In genomic region chr12:26104372-26104771, GRCm38 (mm10) we compare ENCODE assay signal across 15 mouse cellular contexts.
"Had no signal": no experiment of that assay in that cellular context is flagged by ENCODE, and none has a peak within 500 bp of the region (broad histone marks: within the 10 kb centered on the region; RNA-seq: fewer than 3 reads in every experiment).

No protein-coding gene starts in this region.

- H3K4me3 ChIP-seq: limb, embryonic 13.5 days; megakaryocyte, embryonic 14.5 days; midbrain, embryonic 15.5 days; neural tube, embryonic 12.5 days had no signal

- H3K4me2 ChIP-seq: limb, embryonic 13.5 days; midbrain, embryonic 11.5 days; midbrain, embryonic 15.5 days; neural tube, embryonic 12.5 days had no signal

- H3K4me1 ChIP-seq: limb, embryonic 13.5 days; megakaryocyte, embryonic 14.5 days; midbrain, embryonic 15.5 days; neural tube, embryonic 12.5 days had no signal

- H3K9me3 ChIP-seq: limb, embryonic 13.5 days; midbrain, embryonic 15.5 days; neural tube, embryonic 12.5 days had no signal

- ATAC-seq: lung, postnatal 0 days; midbrain, embryonic 15.5 days had no signal

- H3K27me3 ChIP-seq: limb, embryonic 13.5 days; megakaryocyte, embryonic 14.5 days; midbrain, embryonic 15.5 days; neural tube, embryonic 12.5 days had no signal

- DNase-seq: kidney, adult 9 months; kidney, postnatal 36 days; layer of hippocampus, adult 9-11 months; left cerebral cortex, postnatal 4 days; lung, adult 18-20 months had no signal

- H3K36me3 ChIP-seq: limb, embryonic 13.5 days; midbrain, embryonic 15.5 days; neural tube, embryonic 12.5 days had no signal

- H3K27ac ChIP-seq: kidney, postnatal 0 days; limb, embryonic 13.5 days; liver, embryonic 14.5 days; macrophage; midbrain, embryonic 15.5 days; neural tube, embryonic 12.5 days; stomach, postnatal 0 days had no signal

- H3K9ac ChIP-seq: limb, embryonic 13.5 days; liver, embryonic 14.5 days; midbrain, embryonic 15.5 days; neural tube, embryonic 12.5 days had no signal
